In the genomic region with DNA sequence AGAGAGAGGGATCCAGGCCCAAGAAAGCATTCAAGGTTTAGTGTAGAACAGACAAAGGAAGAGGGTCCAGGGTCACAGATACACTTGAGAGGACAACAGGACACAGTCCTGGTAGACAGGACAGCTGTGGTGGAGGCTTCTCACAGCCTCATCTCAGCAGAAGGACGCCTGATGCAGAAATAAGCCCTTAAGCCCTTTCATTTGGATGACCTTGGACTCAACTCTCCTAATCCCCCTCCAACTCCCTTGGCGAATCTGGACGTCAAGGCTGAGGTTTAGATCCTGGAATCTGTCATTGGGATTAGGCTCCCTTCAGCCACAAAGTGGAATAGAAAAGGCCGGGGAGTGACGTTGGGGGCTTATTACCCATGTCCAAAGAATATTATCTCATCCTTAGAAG, we compare ENCODE assay signal across 23 mouse cellular contexts.
DNase-seq lines count a peak whose midpoint lies in the region; ATAC-seq lines count a peak whose summit lies in the region.
"Had no signal": no experiment of that assay in that cellular context is flagged by ENCODE, and none has a peak within 500 bp of the region (broad histone marks: within the 10 kb centered on the region; RNA-seq: fewer than 3 reads in every experiment).

No protein-coding gene starts in this region.

- peak; percentile 53 for DNase-seq in heart, adult 11 months
- no peak for DNase-seq in heart, adult 8-10 months (ENCODE audit: low spot score)
- peak; percentile 81 for DNase-seq in midbrain, embryonic 11.5 days (ENCODE audit: low spot score, missing footprints)
- peak; percentile 43 for DNase-seq in retina, postnatal 7 days (ENCODE audit: low read depth, low spot score)
- DNase-seq in frontal cortex, postnatal 25 days (ENCODE audit: low spot score in 2 of 2), result no peak
- DNase-seq: adrenal gland, postnatal 25 days; cerebellum, adult 11 months; cerebellum, postnatal 10 days; forebrain, postnatal 0 days; heart, adult 18-20 months; heart, postnatal 36 days; layer of hippocampus, adult 9-11 months; liver, embryonic 13.5 days; lung, postnatal 36 days; thymus, postnatal 25 days had no signal

- no peaks in the 10 kb centered on the region for H3K9me3 ChIP-seq in midbrain, embryonic 11.5 days (ENCODE audit: control insufficient read depth, low read length)
- no peaks in the 10 kb centered on the region for H3K9me3 ChIP-seq in midbrain, embryonic 16.5 days (replicated peaks; ENCODE audit: control insufficient read depth, low read length, poor library complexity, severe bottlenecking)
- no peaks in the 10 kb centered on the region for H3K9me3 ChIP-seq in forebrain, embryonic 12.5 days
- H3K9me3 ChIP-seq: liver, embryonic 13.5 days; neural tube, embryonic 12.5 days had no signal

- H3K4me1 ChIP-seq in midbrain, embryonic 11.5 days (ENCODE audit: control insufficient read depth, insufficient read depth, low read length), result no peaks in the 10 kb centered on the region
- no peaks in the 10 kb centered on the region for H3K4me1 ChIP-seq in midbrain, embryonic 16.5 days (ENCODE audit: control insufficient read depth, insufficient read depth, low read length)
- no peaks in the 10 kb centered on the region for H3K4me1 ChIP-seq in forebrain, embryonic 12.5 days
- H3K4me1 ChIP-seq: liver, embryonic 13.5 days; neural tube, embryonic 12.5 days had no signal

- H3K36me3 ChIP-seq in midbrain, embryonic 11.5 days (ENCODE audit: control insufficient read depth, insufficient read depth, low read length), result no peaks in the 10 kb centered on the region
- H3K36me3 ChIP-seq in midbrain, embryonic 16.5 days (ENCODE audit: control insufficient read depth, insufficient read depth, low read length), result no peaks in the 10 kb centered on the region
- no peaks in the 10 kb centered on the region for H3K36me3 ChIP-seq in forebrain, embryonic 12.5 days (replicated peaks)
- H3K36me3 ChIP-seq: liver, embryonic 13.5 days; neural tube, embryonic 12.5 days had no signal

- WGBS in midbrain, embryonic 11.5 days, result 21% methylated on average over 5 of the region's 5 CpGs
- WGBS in midbrain, embryonic 16.5 days, result 28% methylated on average over 5 of the region's 5 CpGs
- 53% methylated on average over 5 of the region's 5 CpGs for WGBS in forebrain, embryonic 12.5 days

- H3K4me3 ChIP-seq in midbrain, embryonic 11.5 days (ENCODE audit: low read depth, low read length), result no peak overlapping the region
- H3K4me3 ChIP-seq in midbrain, embryonic 16.5 days (ENCODE audit: low read depth, low read length), result no peak overlapping the region
- no peak overlapping the region for H3K4me3 ChIP-seq in forebrain, embryonic 12.5 days (replicated peaks)
- H3K4me3 ChIP-seq: left cerebral cortex, adult 2 months; liver, embryonic 13.5 days; neural tube, embryonic 12.5 days had no signal

- H3K27me3 ChIP-seq in midbrain, embryonic 11.5 days (ENCODE audit: control insufficient read depth, insufficient read depth, low read length), result no peaks in the 10 kb centered on the region
- no peaks in the 10 kb centered on the region for H3K27me3 ChIP-seq in midbrain, embryonic 16.5 days (ENCODE audit: control insufficient read depth, insufficient read depth, low read depth, low read length)
- H3K27me3 ChIP-seq in forebrain, embryonic 12.5 days, result no peaks in the 10 kb centered on the region
- H3K27me3 ChIP-seq: CH12.LX; liver, embryonic 13.5 days; neural tube, embryonic 12.5 days had no signal

- no peak overlapping the region for H3K9ac ChIP-seq in midbrain, embryonic 11.5 days (ENCODE audit: low read length)
- no peak overlapping the region for H3K9ac ChIP-seq in midbrain, embryonic 16.5 days (ENCODE audit: low read depth, low read length)
- H3K9ac ChIP-seq in forebrain, embryonic 12.5 days, result no peak overlapping the region
- H3K9ac ChIP-seq: forebrain, postnatal 0 days; liver, embryonic 13.5 days; lung, embryonic 14.5 days; neural tube, embryonic 12.5 days had no signal

- H3K4me2 ChIP-seq in midbrain, embryonic 11.5 days, result no peak overlapping the region
- no peak overlapping the region for H3K4me2 ChIP-seq in midbrain, embryonic 16.5 days (ENCODE audit: low read length)
- H3K4me2 ChIP-seq in forebrain, embryonic 12.5 days, result no peak overlapping the region
- H3K4me2 ChIP-seq: liver, embryonic 13.5 days; lung, embryonic 14.5 days; neural tube, embryonic 12.5 days had no signal

- no peak overlapping the region for H3K27ac ChIP-seq in midbrain, embryonic 11.5 days (ENCODE audit: low read depth, low read length)
- no peak overlapping the region for H3K27ac ChIP-seq in midbrain, embryonic 16.5 days (ENCODE audit: low read length)
- H3K27ac ChIP-seq in forebrain, embryonic 12.5 days, result no peak overlapping the region
- H3K27ac ChIP-seq: left cerebral cortex, adult 2 months; liver, embryonic 13.5 days; neural tube, embryonic 12.5 days had no signal

- ATAC-seq in midbrain, embryonic 11.5 days (ENCODE audit: low FRiP score), result no peak
- no peak for ATAC-seq in midbrain, embryonic 16.5 days
- no peak for ATAC-seq in forebrain, embryonic 12.5 days (ENCODE audit: low FRiP score)
- ATAC-seq: forebrain, postnatal 0 days; hindbrain, embryonic 16.5 days; intestine, embryonic 16.5 days had no signal

Comparison
In these comparisons a context has a peak if more than half of its experiments do, and no peak if none do; other contexts are left out.
1. DNase-seq: peak in heart, adult 11 months (single experiment), midbrain, embryonic 11.5 days (single experiment) and retina, postnatal 7 days (single experiment); none in heart, adult 8-10 months (single experiment) and frontal cortex, postnatal 25 days (0 of 2).